Mouse (Mus musculus) macrophage (primary cell): ENCODE measurements at regions not wholly inside any gene's neighbourhood (a gene's known extent, or its start where the extent isn't known, plus 50 kb on each side); places are given as distances from the start of the nearest gene placed in this dataset.
A peak's percentile ranks its signal among the peaks of the same experiment; 100 is the strongest.
"Not testable (repeated sequence)": the region's sequence is repeated elsewhere in the genome, so short reads cannot be mapped to it uniquely, and the experiment has no call there.

Source experiments
- H3K27ac ChIP-seq: fragments of 350-480 bp; formaldehyde crosslinking; 2 replicates; pipeline ENCODE4 v1.9.0; 2021
- H3K36me3 ChIP-seq: fragments of 350-480 bp; formaldehyde crosslinking; 2 replicates; pipeline ENCODE4 v1.9.0; 2021; ENCODE audit errors: inconsistent target
- H3K4me3 ChIP-seq: fragments of 350-480 bp; formaldehyde crosslinking; 2 replicates; pipeline ENCODE4 v1.9.0; 2021; ENCODE audit errors: inconsistent target
- H3K79me2 ChIP-seq: fragments of 350-480 bp; formaldehyde crosslinking; 2 replicates; pipeline ENCODE4 v1.9.0; 2021; ENCODE audit errors: inconsistent target
- WGBS: methylation state at CpG from one replicate; pipeline ENCODE4 v1.1.7; 2026; ENCODE audit warnings: inconsistent platforms; ENCODE audit not compliant: missing documents; 5-methylcytosine and 5-hydroxymethylcytosine counted together

GRCm38 (mm10) chr19:3083438-3083837, 199.3 kb upstream of the Mrpl21 start:
- not testable (repeated sequence) for H3K27ac ChIP-seq, H3K79me2 ChIP-seq

GRCm38 (mm10) chr19:3091771-3092170, 190.9 kb upstream of the Mrpl21 start:
- not testable (repeated sequence) for H3K79me2 ChIP-seq, H3K36me3 ChIP-seq, H3K4me3 ChIP-seq, H3K27ac ChIP-seq
- WGBS = 83% methylated on average over 2 of the region's 5 CpGs

More at GRCm38 (mm10) chr19:3083438-3083837, 199.3 kb upstream of the Mrpl21 start:
- peak overlapping the region; percentile 23; the same call in 1 of the 2 replicates for H3K4me3 ChIP-seq
- 50% methylated on average over 13 of the region's 27 CpGs for WGBS
- H3K36me3 ChIP-seq = not testable (repeated sequence)
